Mouse (Mus musculus) left cerebral cortex, postnatal 10 days (tissue): Measurements from ENCODE around the gene Arap2. TPM values are rescaled to one million over a fixed set of nuclear protein-coding genes. Genes with fewer than 3 reads are reported as not detected.
A peak's percentile ranks its signal among the peaks of the same experiment; 100 is the strongest.
"Not testable (repeated sequence)": the region's sequence is repeated elsewhere in the genome, so short reads cannot be mapped to it uniquely, and the experiment has no call there.

Experiments used
- DNase-seq, 2 experiments: peaks; one replicate each; pipeline ENCODE4 v3.0.0; 2021 to 2022; ENCODE audit warnings: low spot score in 2 of 2, mixed read lengths in 1 of 2; ENCODE audit errors: extremely low spot score in 1 of 2
- intact Hi-C: fragments of 180-260 bp; cut with DNase I; formaldehyde crosslinking; loops from one replicate; pipeline ENCODE4 v1.15.1; 2025
- total RNA-seq, 2 experiments: library from RNA; stranded (reverse); gene quantifications; 2 replicates each; pipeline ENCODE4 v1.2.3; 2021

Arap2 gene
- total RNA-seq, 2 experiments from 2014 or later: 43.9 to 46.7 TPM

GRCm38 (mm10) chr5:62751692-62752091, 14.3 kb downstream of the Arap2 start:
- intact Hi-C loops: no loop called here
- DNase-seq: no peak

GRCm38 (mm10) chr5:62748168-62748567, 17.8 kb downstream of the Arap2 start:
- intact Hi-C loops: no loop called here

GRCm38 (mm10) chr5:62743220-62743922, 22.6 kb downstream of the Arap2 start:
- intact Hi-C loops: no loop called here
- DNase-seq: no peak

More at GRCm38 (mm10) chr5:62748168-62748567, 17.8 kb downstream of the Arap2 start:
- DNase-seq: no peak

GRCm38 (mm10) chr5:62739451-62740415, 26.2 kb downstream of the Arap2 start:
- DNase-seq: no peak
- intact Hi-C loops: no loop called here

GRCm38 (mm10) chr5:62730573-62730972, 35.4 kb downstream of the Arap2 start:
- DNase-seq, intact Hi-C loops: not testable (repeated sequence)

GRCm38 (mm10) chr5:62725551-62725950, 40.4 kb downstream of the Arap2 start:
- no peak for DNase-seq
- intact Hi-C loops: no loop called here

- no peak for DNase-seq
- intact Hi-C loops: no loop called here
Measured at GRCm38 (mm10) chr5:62723261-62724105, 42.5 kb downstream of the Arap2 start.

- no peak for DNase-seq
- intact Hi-C loops: no loop called here
Measured at GRCm38 (mm10) chr5:62716468-62716867, 49.5 kb downstream of the Arap2 start.

- DNase-seq: no peak
- intact Hi-C loops: no loop called here
Measured at GRCm38 (mm10) chr5:62715977-62716376, 50.0 kb downstream of the Arap2 start.

- intact Hi-C loops: no loop called here
- no peak for DNase-seq
Measured at GRCm38 (mm10) chr5:62715436-62715835, 50.5 kb downstream of the Arap2 start.

- DNase-seq: no peak
- intact Hi-C loops: no loop called here
Measured at GRCm38 (mm10) chr5:62710955-62711354, 55.0 kb downstream of the Arap2 start.

- intact Hi-C loops: no loop called here
- peak; percentile 33 to 66 for DNase-seq
Measured at GRCm38 (mm10) chr5:62706900-62707299, 59.1 kb downstream of the Arap2 start.

- intact Hi-C loops: loop anchor here (10.0 kb wide), 1 partner anchor 645 kb away; no protein-coding TSS in a partner anchor
- DNase-seq: no peak
Measured at GRCm38 (mm10) chr5:62689965-62690364, 76.0 kb downstream of the Arap2 start.

- intact Hi-C loops: loop anchor here (10.0 kb wide), 1 partner anchor 639 kb away; no protein-coding TSS in a partner anchor
- peak in 1 of 2 experiments; percentile 49 for DNase-seq
Measured at GRCm38 (mm10) chr5:62683751-62684150, 82.2 kb downstream of the Arap2 start.

- DNase-seq: no peak
- intact Hi-C loops: loop anchor here (10.0 kb wide), 1 partner anchor 638 kb away; no protein-coding TSS in a partner anchor
Measured at GRCm38 (mm10) chr5:62683207-62683606, 82.8 kb downstream of the Arap2 start.

- no peak for DNase-seq
- intact Hi-C loops: no loop called here
Measured at GRCm38 (mm10) chr5:62677390-62677789, 88.6 kb downstream of the Arap2 start.

GRCm38 (mm10) chr5:62672736-62673436, 93.1 kb downstream of the Arap2 start:
- intact Hi-C loops: no loop called here
- DNase-seq: no peak

- intact Hi-C loops: no loop called here
- DNase-seq: no peak
Measured at GRCm38 (mm10) chr5:62665329-62665728, 100.6 kb downstream of the Arap2 start.
